ENCODE assay signal across 9 mouse cellular contexts in the genomic region with DNA sequence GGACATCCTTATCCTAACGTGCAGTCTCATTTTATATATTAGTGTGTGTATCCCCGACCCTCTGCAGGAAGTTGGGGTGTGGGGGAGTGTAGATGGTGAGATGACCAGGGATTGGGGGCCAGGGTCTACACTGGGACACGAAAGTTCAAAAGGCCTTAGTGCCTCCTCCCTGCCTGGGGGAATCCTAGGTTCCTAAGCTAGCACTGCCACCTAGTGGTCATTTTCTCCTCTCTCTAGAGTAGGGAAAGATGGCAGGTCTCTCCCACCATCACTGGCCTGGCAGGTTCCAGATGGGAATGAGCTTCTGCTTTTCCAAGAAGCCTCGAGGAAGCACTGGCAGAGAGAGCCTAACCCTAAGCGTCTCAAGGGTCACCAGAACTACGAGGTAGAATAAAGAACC. TPM values are rescaled to one million over a fixed set of nuclear protein-coding genes. Genes with fewer than 3 reads are reported as not detected.
A peak's percentile ranks its signal among the peaks of the same experiment; 100 is the strongest.
DNase-seq lines count a peak whose midpoint lies in the region; ATAC-seq and TF ChIP-seq lines count a peak whose summit lies in the region.
"Had no signal": no experiment of that assay in that cellular context is flagged by ENCODE, and none has a peak within 500 bp of the region (broad histone marks: within the 10 kb centered on the region; RNA-seq: fewer than 3 reads in every experiment).

No protein-coding gene starts in this region.

- no peak overlapping the region for H3K4me2 ChIP-seq in kidney, embryonic 16.5 days (replicated peaks; ENCODE audit: low read depth, low read length)
- H3K4me2 ChIP-seq in liver, embryonic 11.5 days = no peak overlapping the region
- H3K4me2 ChIP-seq in neural tube, embryonic 15.5 days = no peak overlapping the region
- H3K4me2 ChIP-seq: heart, embryonic 15.5 days had no signal

- peak; percentile 72 for TF ChIP-seq CTCF in heart, adult 2 months (IDR thresholded peaks at IDR 0.05)

- H3K36me3 ChIP-seq in heart, adult 2 months (ENCODE audit: control insufficient read depth, insufficient read depth, low read length) = no peaks in the 10 kb centered on the region
- no peaks in the 10 kb centered on the region for H3K36me3 ChIP-seq in kidney, embryonic 16.5 days (ENCODE audit: insufficient read depth, low read length)
- no peaks in the 10 kb centered on the region for H3K36me3 ChIP-seq in liver, embryonic 11.5 days (ENCODE audit: control insufficient read depth, insufficient read depth, low read length)
- H3K36me3 ChIP-seq in neural tube, embryonic 15.5 days = no peaks in the 10 kb centered on the region
- H3K36me3 ChIP-seq: heart, embryonic 15.5 days had no signal

- H3K4me3 ChIP-seq in heart, adult 2 months = no peak overlapping the region
- no peak overlapping the region for H3K4me3 ChIP-seq in kidney, embryonic 16.5 days (ENCODE audit: low read length)
- H3K4me3 ChIP-seq in liver, embryonic 11.5 days (ENCODE audit: low read depth, low read length) = no peak overlapping the region
- no peak overlapping the region; the same call in 1 of the 2 replicates for H3K4me3 ChIP-seq in neural tube, embryonic 15.5 days (replicated peaks)
- H3K4me3 ChIP-seq: heart, embryonic 15.5 days had no signal

- H3K27ac ChIP-seq in heart, adult 2 months = no peak overlapping the region
- H3K27ac ChIP-seq in kidney, embryonic 16.5 days (ENCODE audit: low read length) = no peak overlapping the region
- H3K27ac ChIP-seq in liver, embryonic 11.5 days (ENCODE audit: low read depth, low read length) = no peak overlapping the region
- no peak overlapping the region for H3K27ac ChIP-seq in neural tube, embryonic 15.5 days (replicated peaks)
- H3K27ac ChIP-seq: heart, embryonic 15.5 days had no signal

- TF ChIP-seq POLR2A in heart, adult 2 months (IDR thresholded peaks at IDR 0.05; ENCODE audit: insufficient read depth, low read depth, low read length) = no peak

- peak; percentile 84 for ATAC-seq in kidney, embryonic 16.5 days (ENCODE audit: low FRiP score, low TSS enrichment)
- peak; percentile 63; the same call in 1 of the 2 replicates for ATAC-seq in liver, embryonic 11.5 days (replicated peaks; ENCODE audit: low FRiP score)
- ATAC-seq in neural tube, embryonic 15.5 days (ENCODE audit: low FRiP score) = peak; percentile 71; the same call in 1 of the 2 replicates

- WGBS in heart, adult 2 months = 19% methylated on average over 6 of the region's 6 CpGs
- 19% methylated on average over 6 of the region's 6 CpGs for WGBS in kidney, embryonic 16.5 days
- 26% methylated on average over 6 of the region's 6 CpGs for WGBS in liver, embryonic 11.5 days
- WGBS in neural tube, embryonic 15.5 days = 18% methylated on average over 6 of the region's 6 CpGs

- no peak for TF ChIP-seq EP300 in heart, adult 2 months (IDR thresholded peaks at IDR 0.05; ENCODE audit: insufficient read depth, low read depth, low read length)

- intact Hi-C loops in heart, adult 2 months (cut with DNase I) = loop anchor here (10.0 kb wide), 1 partner anchor 661 kb away; no protein-coding TSS in a partner anchor

- DNase-seq in B cell, adult 2 months = peak; percentile 21 to 23
- DNase-seq in NIH3T3 (ENCODE audit: low read depth) = peak; percentile 78
- DNase-seq in cerebellum, postnatal 25 days = peak; percentile 38 to 73
- no peak for DNase-seq in heart, adult 2 months
- DNase-seq in liver, embryonic 11.5 days (ENCODE audit: low spot score) = no peak
- no peak for DNase-seq in ovary, adult 18-20 months (ENCODE audit: low spot score)

- no peaks in the 10 kb centered on the region for H3K79me2 ChIP-seq in heart, adult 2 months (replicated peaks; ENCODE audit: control insufficient read depth, insufficient read depth, low read length)

- H3K9me3 ChIP-seq in kidney, embryonic 16.5 days (ENCODE audit: low read length) = no peaks in the 10 kb centered on the region
- no peaks in the 10 kb centered on the region for H3K9me3 ChIP-seq in liver, embryonic 11.5 days (ENCODE audit: control insufficient read depth, low read length)
- no peaks in the 10 kb centered on the region for H3K9me3 ChIP-seq in neural tube, embryonic 15.5 days (replicated peaks)
- H3K9me3 ChIP-seq: heart, embryonic 15.5 days had no signal

- no peak overlapping the region for H3K9ac ChIP-seq in heart, adult 2 months (ENCODE audit: low read depth, low read length)
- no peak overlapping the region for H3K9ac ChIP-seq in kidney, embryonic 16.5 days (replicated peaks; ENCODE audit: low read length)
- H3K9ac ChIP-seq in liver, embryonic 11.5 days (ENCODE audit: low read depth, low read length) = no peak overlapping the region
- no peak overlapping the region for H3K9ac ChIP-seq in neural tube, embryonic 15.5 days (replicated peaks)
- H3K9ac ChIP-seq: heart, embryonic 15.5 days had no signal

- H3K27me3 ChIP-seq in heart, adult 2 months (ENCODE audit: control insufficient read depth, insufficient read depth, low read length) = no peaks in the 10 kb centered on the region
- no peaks in the 10 kb centered on the region for H3K27me3 ChIP-seq in kidney, embryonic 16.5 days (ENCODE audit: insufficient read depth, low read length)
- H3K27me3 ChIP-seq in liver, embryonic 11.5 days (replicated peaks; ENCODE audit: control insufficient read depth, insufficient read depth, low read length) = no peaks in the 10 kb centered on the region
- no peaks in the 10 kb centered on the region for H3K27me3 ChIP-seq in neural tube, embryonic 15.5 days (replicated peaks)
- H3K27me3 ChIP-seq: heart, embryonic 15.5 days had no signal

- no peaks in the 10 kb centered on the region for H3K4me1 ChIP-seq in heart, adult 2 months (ENCODE audit: control insufficient read depth, insufficient read depth, low read length)
- no peaks in the 10 kb centered on the region for H3K4me1 ChIP-seq in kidney, embryonic 16.5 days (ENCODE audit: insufficient read depth, low read length)
- no peaks in the 10 kb centered on the region for H3K4me1 ChIP-seq in liver, embryonic 11.5 days (replicated peaks; ENCODE audit: control insufficient read depth, insufficient read depth, low read length)
- peaks cover 10% of the 10 kb centered on the region; the same call in 1 of the 2 replicates for H3K4me1 ChIP-seq in neural tube, embryonic 15.5 days
- H3K4me1 ChIP-seq: heart, embryonic 15.5 days had no signal

RNA-seq across cellular contexts. Expression of gene Hmgxb4, which starts 57.8 kb away (rescaled TPM):
- total RNA-seq in heart, adult 2 months (2021) = 10 to 100 TPM; 11.1 to 13.3 TPM
- 10.6 and 15.3 TPM in 2 replicates for polyA plus RNA-seq in heart, adult 2 months (2012; rRNA removed)
- polyA plus RNA-seq in kidney, embryonic 16.5 days (2015; fragmentation: Nextera tagmentation; extraction: Ambion mirVana) = 33.8 and 45.4 TPM in 2 replicates
- polyA plus RNA-seq in liver, embryonic 11.5 days (2014; fragmentation: Nextera tagmentation; extraction: Ambion mirVana) = 29.8 and 32.4 TPM in 2 replicates
- 31.1 and 33.8 TPM in 2 replicates for polyA plus RNA-seq in neural tube, embryonic 15.5 days (2015; fragmentation: Nextera tagmentation; extraction: Ambion mirVana)

Comparison
In these comparisons a context has a peak if more than half of its experiments do, and no peak if none do; other contexts are left out.
1. DNase-seq: peak in B cell, adult 2 months (2 of 2), NIH3T3 (single experiment) and cerebellum, postnatal 25 days (2 of 2); none in heart, adult 2 months (0 of 2), liver, embryonic 11.5 days (single experiment) and ovary, adult 18-20 months (single experiment).
2. Peak in every context shown above with its lines, with median percentiles within 50 percentile points of each other: ATAC-seq.